Mouse (Mus musculus) forebrain, embryonic 11.5 days (tissue): Measurements from ENCODE around the gene Slc22a14. TPM values are rescaled to one million over a fixed set of nuclear protein-coding genes. Genes with fewer than 3 reads are reported as not detected.

Experiments
- ATAC-seq: fragments of 200-750 bp; cut with Nextera tagmentation; replicated peaks from 2 replicates; pipeline ENCODE4 v1.8.0; 2017; ENCODE audit warnings: moderate TSS enrichment; ENCODE audit not compliant: low FRiP score
- DNase-seq: peaks from one replicate; pipeline ENCODE4 v3.0.0-alpha.2; 2017; ENCODE audit warnings: low spot score
- H3K27ac ChIP-seq: fragments of 300-500 bp; sonication (generic); 2 replicates; pipeline ENCODE4 v1.5.1; 2014; ENCODE audit warnings: low read depth, low read length
- H3K27me3 ChIP-seq: fragments of 300-500 bp; sonication (generic); 2 replicates; pipeline ENCODE4 v1.6.1; 2014; ENCODE audit warnings: mild to moderate bottlenecking, low read length, mixed read lengths; ENCODE audit not compliant: control insufficient read depth, insufficient read depth
- H3K36me3 ChIP-seq: fragments of 300-500 bp; sonication (generic); 2 replicates; pipeline ENCODE4 v1.6.1; 2014; ENCODE audit warnings: mild to moderate bottlenecking, low read length, moderate library complexity, mixed read lengths; ENCODE audit not compliant: control insufficient read depth, insufficient read depth
- H3K4me1 ChIP-seq: fragments of 300-500 bp; sonication (generic); replicated peaks from 2 replicates; pipeline ENCODE4 v1.6.1; 2014; ENCODE audit warnings: low read length, mixed read lengths; ENCODE audit not compliant: control insufficient read depth, insufficient read depth
- H3K4me2 ChIP-seq: fragments of 300-500 bp; sonication (generic); 2 replicates; pipeline ENCODE4 v1.6.1; 2014; ENCODE audit warnings: low read depth, mild to moderate bottlenecking, low read length, moderate library complexity, mixed read lengths; ENCODE audit not compliant: severe bottlenecking
- H3K4me3 ChIP-seq: fragments of 300-500 bp; sonication (generic); 2 replicates; pipeline ENCODE4 v1.5.1; 2014; ENCODE audit warnings: low read depth, low read length
- H3K9ac ChIP-seq: fragments of 300-500 bp; sonication (generic); 2 replicates; pipeline ENCODE4 v1.6.1; 2014; ENCODE audit warnings: low read length
- H3K9me3 ChIP-seq: fragments of 300-500 bp; sonication (generic); 2 replicates; pipeline ENCODE4 v1.6.1; 2016; ENCODE audit warnings: low read length, mixed read lengths; ENCODE audit not compliant: control insufficient read depth
- WGBS: fragments of 180-500 bp; shearing (Covaris S2); extraction: QIAGEN DNeasy Blood & Tissue Kit; methylation state at CpG from one replicate; pipeline ENCODE4 v1.1.7; 2014; 5-methylcytosine and 5-hydroxymethylcytosine counted together
- polyA plus RNA-seq: library from polyadenylated mRNA; unstranded; fragments of >200 nt; fragmentation: Nextera tagmentation; extraction: Ambion mirVana; gene quantifications from 2 replicates; pipeline ENCODE4 v1.2.1, GENCODE M21; 2014

Gene Slc22a14
- polyA plus RNA-seq: not detected in 2 replicates

DNA sequence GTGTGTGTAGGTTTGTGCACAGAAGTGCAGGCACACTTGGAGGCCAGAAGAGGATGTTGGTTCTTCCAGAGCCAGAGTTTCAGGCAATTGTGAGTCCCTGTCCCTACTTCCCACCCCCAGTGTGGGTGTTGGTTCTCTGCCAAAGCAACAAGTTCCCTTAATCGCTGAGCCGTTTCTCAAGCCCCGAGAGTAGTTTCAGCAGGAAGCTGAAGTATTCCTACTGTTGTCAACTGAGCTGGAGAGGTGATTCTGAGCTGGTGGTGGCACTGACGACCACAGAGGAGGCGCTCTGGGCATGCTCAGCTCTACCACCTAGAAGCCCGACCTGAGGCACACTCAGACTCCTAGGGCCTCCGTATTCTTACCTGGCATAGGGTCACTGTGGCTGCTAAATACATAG is at the start of gene Slc22a14:
TSS of gene Slc22a14 (minus strand) at position 270 of the 400 bp plus-strand sequence.
- Histone ChIP-seq H3K36me3 (no peaks in the 10 kb centered on the region), H3K9ac (no peak within 1 kb of the TSS), H3K9me3 (no peaks in the 10 kb centered on the region), H3K27ac (no peak within 1 kb of the TSS), H3K27me3 (no peaks in the 10 kb centered on the region), H3K4me1 (no peaks in the 10 kb centered on the region), H3K4me2 (no peak within 1 kb of the TSS), H3K4me3 (no peak within 1 kb of the TSS)
- WGBS: 87% methylated on average over 7 of the region's 7 CpGs
- ATAC-seq (no peak), DNase-seq (no peak)

DNA sequence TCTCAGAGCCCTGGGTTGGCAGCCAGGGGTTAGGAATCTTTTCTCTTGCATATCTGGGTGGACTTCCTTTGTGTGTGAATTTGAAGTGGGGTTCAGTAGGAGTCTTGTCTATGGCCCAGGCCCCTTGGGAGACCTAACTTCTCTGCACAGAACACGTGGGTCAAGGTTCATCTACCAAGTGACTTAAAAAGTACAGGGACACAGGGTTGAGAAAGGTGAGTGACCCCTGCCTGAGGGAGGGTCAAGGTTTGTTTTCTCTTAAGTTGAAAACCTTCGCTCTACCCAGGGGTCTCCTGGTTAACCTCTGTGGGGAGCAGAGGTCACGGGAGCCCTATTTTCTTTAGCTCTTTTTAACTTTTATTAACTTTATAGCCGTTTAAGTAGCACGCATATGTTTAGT is 44.5 kb upstream of the Slc22a14 start:
- WGBS: 86% methylated on average over 5 of the region's 5 CpGs
- no peak for ATAC-seq
- H3K9ac ChIP-seq: no peak overlapping the region
- H3K4me1 ChIP-seq: no peaks in the 10 kb centered on the region
- H3K9me3 ChIP-seq: peaks cover 5% of the 10 kb centered on the region
- H3K27ac ChIP-seq: no peak overlapping the region
- H3K4me2 ChIP-seq: no peak overlapping the region
- no peaks in the 10 kb centered on the region for H3K27me3 ChIP-seq
- peaks cover 2% of the 10 kb centered on the region; the same call in 1 of the 2 replicates for H3K36me3 ChIP-seq
- DNase-seq: no peak
- no peak overlapping the region for H3K4me3 ChIP-seq

DNA sequence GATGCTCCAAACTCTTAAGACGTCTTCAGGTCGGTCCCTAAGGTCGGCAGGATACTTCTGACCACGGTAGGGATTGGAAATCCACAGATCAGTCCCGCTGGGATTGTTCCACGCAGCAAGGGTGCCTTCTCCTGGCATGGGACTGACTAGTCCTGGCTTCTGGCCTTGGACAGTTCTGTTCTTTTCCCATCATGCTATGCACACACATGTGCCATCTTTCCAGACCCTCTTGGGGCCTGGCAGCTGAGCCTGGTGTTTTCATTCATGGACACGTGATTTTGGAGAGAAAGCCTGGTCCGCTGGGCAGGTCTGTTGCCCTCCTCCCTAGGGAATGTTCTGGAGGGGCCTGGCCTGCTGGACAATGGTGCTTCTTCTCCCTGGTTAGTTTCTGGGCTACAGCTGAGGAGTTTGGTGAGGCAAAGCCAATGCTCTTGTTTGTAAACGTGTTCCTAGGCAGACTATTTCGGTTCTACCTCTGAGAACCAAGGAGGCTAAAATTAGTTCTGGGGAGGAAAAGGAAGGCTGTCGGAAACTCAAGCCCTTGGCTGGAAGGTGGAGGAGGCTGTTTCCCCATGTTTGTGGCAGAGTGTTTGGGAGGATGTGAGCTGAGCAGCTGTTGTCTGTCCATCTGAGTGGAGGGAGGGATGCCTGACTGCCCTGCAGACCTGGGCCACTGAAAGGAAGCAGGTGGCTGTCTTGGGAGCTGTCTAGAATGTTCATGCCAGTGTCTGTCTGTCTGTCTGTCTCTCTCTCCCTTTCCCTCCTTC is 43.7 kb upstream of the Slc22a14 start:
- H3K4me3 ChIP-seq: no peak overlapping the region

DNA sequence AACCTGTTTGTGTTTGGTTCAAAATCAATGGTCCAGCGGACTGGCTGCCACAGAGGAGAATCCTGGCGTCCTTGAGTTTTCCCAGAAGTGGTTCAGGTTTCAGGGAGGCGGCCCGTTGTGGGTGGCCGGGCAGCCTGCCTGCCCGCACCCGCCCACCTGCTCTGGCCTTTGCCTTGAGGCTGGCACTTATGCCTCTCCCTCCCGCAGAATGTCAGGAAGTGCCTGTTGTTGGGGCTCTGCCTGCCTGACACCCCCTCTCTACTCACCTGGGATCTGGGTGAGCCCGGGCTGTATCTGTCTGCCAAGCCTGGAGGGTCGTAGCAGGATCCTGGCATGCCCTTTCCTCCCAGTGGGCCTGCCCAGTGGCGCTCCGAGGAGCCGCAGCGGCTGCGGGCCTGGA is 42.5 kb upstream of the Slc22a14 start:
- Histone ChIP-seq H3K27ac (no peak overlapping the region), H3K36me3 (peaks cover 2% of the 10 kb centered on the region; the same call in 1 of the 2 replicates), H3K27me3 (no peaks in the 10 kb centered on the region), H3K9me3 (peaks cover under 1% of the 10 kb centered on the region; the same call in 1 of the 2 replicates), H3K9ac (no peak overlapping the region), H3K4me3 (no peak overlapping the region), H3K4me1 (peaks cover 10% of the 10 kb centered on the region; the same call in 1 of the 2 replicates), H3K4me2 (no peak overlapping the region)
- ATAC-seq: no peak
- no peak for DNase-seq
- WGBS: 88% methylated on average over 15 of the region's 15 CpGs

More for the DNA sequence above, 43.7 kb upstream of the Slc22a14 start:
- H3K4me1 ChIP-seq: peaks cover 5% of the 10 kb centered on the region; the same call in 1 of the 2 replicates
- no peak for DNase-seq
- peaks cover 5% of the 10 kb centered on the region for H3K9me3 ChIP-seq
- no peak overlapping the region for H3K9ac ChIP-seq
- peaks cover 2% of the 10 kb centered on the region; the same call in 1 of the 2 replicates for H3K36me3 ChIP-seq
- H3K27ac ChIP-seq: no peak overlapping the region
- 91% methylated on average over 11 of the region's 11 CpGs for WGBS
- ATAC-seq: no peak
- no peaks in the 10 kb centered on the region for H3K27me3 ChIP-seq
- no peak overlapping the region for H3K4me2 ChIP-seq

DNA sequence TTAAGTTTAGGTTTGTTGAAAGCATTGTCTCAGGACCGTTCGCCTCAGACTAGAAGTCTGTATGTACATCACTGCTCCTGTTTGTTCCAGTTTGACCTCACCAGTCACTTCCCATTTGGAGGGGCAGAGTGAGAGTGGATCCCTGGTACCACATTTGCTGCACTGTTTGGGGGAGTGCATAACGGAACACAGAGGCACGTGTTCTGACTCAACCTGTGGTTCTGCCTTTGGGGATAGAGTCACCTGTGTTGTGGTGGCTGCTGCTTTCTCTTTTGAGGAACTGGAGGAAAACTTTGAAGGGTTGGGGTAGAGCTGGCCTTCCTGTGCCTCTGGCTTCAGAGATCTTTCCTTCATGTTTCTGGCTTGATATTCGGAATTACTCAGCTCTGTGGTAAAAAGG is 38.7 kb upstream of the Slc22a14 start:
- no peak for ATAC-seq
- Histone ChIP-seq H3K4me3 (peak overlapping the region; percentile 99), H3K9me3 (no peaks in the 10 kb centered on the region), H3K36me3 (peaks cover 2% of the 10 kb centered on the region; the same call in 1 of the 2 replicates), H3K27ac (no peak overlapping the region), H3K4me1 (peaks cover 15% of the 10 kb centered on the region; the same call in 1 of the 2 replicates), H3K27me3 (no peaks in the 10 kb centered on the region), H3K9ac (peak overlapping the region; percentile 100), H3K4me2 (peak overlapping the region; percentile 88)
- 81% methylated on average over 5 of the region's 5 CpGs for WGBS
- no peak for DNase-seq

DNA sequence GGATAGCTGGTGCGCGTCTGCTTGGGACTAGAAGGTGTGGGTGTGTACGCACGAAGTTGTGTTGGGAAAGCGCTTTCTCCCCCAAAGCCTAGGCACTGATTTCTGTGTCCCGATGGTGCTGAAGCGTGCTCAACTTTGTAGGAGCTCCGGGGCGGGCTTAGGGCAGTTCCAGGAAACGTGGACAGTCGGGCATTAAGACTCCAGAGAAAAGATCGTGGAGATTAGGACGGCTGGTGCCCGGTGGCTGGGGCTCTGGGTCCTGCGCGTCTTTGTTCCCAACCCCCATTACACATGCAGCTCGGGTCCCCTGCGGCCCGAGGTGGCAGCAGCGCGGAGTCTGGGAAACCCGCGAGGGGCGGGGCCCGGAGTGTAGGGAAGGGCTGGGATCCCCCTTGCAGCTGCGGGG is 37.9 kb upstream of the Slc22a14 start:
- no peaks in the 10 kb centered on the region; the same call in 1 of the 2 replicates for H3K36me3 ChIP-seq
- 0% methylated on average over 26 of the region's 26 CpGs for WGBS
- peak; percentile 74 for ATAC-seq

DNA sequence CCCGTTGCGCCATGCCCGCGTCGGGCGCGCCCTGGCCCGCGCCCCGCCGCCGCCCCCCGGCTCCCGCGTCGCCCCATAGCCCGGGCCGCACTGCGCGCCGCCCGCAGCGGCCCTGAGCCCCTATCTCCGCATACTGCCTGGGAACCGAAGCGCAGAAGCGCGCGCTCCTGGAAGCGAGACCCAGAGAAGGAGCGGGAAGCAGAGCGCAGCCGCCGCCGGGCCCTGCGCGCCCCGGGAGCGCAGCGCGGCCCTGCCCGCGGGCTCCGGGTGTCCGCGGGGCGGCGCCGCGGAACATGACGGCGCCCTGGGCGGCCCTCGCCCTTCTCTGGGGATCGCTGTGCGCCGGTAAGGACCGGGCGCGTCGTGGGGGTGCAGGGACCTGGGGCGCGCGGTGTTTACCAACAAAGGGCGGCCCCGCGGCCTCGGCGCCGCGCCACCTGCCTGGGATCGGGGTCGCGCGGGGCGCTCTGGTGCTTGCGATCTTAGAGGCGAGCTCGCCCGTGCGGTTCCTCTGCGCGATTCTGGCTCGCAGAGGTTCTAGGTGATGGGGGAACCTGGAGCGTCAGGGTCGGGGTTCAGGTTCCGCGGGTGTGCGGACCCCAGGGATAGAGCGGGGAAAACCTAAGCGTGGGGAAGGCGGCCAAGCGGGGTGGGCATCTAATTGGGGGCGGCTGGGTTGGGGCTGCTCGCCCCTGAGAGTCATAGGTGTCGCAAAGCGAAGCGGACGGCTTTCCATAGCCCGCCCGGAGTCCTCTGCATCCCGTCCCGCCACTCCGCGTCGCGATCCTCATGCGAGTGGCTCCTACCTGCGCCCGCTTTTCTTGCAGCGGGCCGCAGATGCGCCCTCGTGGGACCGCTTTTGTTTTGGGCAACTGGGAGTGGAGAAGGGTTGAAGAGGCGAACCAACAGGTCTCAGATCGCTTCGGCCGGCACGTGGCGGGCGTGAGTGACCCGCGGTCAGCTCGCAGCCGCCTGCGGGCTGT is 37.2 kb upstream of the Slc22a14 start:
- H3K9ac ChIP-seq: peak overlapping the region; percentile 100
- H3K27ac ChIP-seq: peak overlapping the region; percentile 98
- DNase-seq: peak; percentile 81
- WGBS: under 1% methylated on average over 101 of the region's 127 CpGs
- 0 out of 2 replicates have a peak, but pooled peaks have one; percentile 1 for ATAC-seq
- peak overlapping the region; percentile 88 for H3K4me2 ChIP-seq
- no peaks in the 10 kb centered on the region; the same call in 1 of the 2 replicates for H3K36me3 ChIP-seq
- no peaks in the 10 kb centered on the region for H3K9me3 ChIP-seq
- H3K4me1 ChIP-seq: peaks cover 15% of the 10 kb centered on the region; the same call in 1 of the 2 replicates
- H3K4me3 ChIP-seq: peak overlapping the region; percentile 99
- no peaks in the 10 kb centered on the region for H3K27me3 ChIP-seq

More for the DNA sequence above, 37.9 kb upstream of the Slc22a14 start:
- Histone ChIP-seq H3K9ac (peak overlapping the region; percentile 100), H3K27ac (peak overlapping the region; percentile 98), H3K4me1 (peaks cover 15% of the 10 kb centered on the region; the same call in 1 of the 2 replicates), H3K4me2 (peak overlapping the region; percentile 88), H3K9me3 (no peaks in the 10 kb centered on the region), H3K4me3 (peak overlapping the region; percentile 99), H3K27me3 (no peaks in the 10 kb centered on the region)
- DNase-seq: peak; percentile 89

DNA sequence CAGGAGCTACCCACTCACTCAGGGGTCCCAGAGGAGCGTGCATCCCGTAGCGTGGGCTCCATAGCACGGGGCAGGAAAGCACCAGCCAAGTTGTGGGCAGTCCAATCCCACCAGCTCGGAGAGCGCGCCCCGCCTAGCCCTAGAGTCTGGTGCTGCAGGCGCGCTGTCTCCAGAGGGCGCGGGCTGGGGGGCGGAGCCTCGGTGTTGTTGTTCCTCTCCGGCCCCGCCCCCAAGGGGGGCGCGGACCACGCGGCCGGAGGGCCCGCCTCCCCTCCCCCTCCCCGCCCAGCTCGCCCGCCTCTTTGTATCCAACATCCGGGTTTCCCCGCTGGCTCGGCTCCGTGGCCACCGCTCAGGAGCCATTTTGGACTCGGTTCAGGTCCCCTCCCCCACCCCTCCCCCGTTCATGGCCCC is 36.5 kb upstream of the Slc22a14 start, which contains the start of gene Acvr2b:
TSS of gene Acvr2b (plus strand) at position 318 of the 414 bp plus-strand sequence.
- peak within 1 kb of the TSS; percentile 100 for H3K9ac ChIP-seq
- WGBS: 0% methylated on average over 28 of the region's 32 CpGs

More for the DNA sequence above, 36.5 kb upstream of the Slc22a14 start, which contains the start of gene Acvr2b:
- peak within 1 kb of the TSS; percentile 88 for H3K4me2 ChIP-seq
- peak within 1 kb of the TSS; percentile 99 for H3K4me3 ChIP-seq
- peak within 1 kb of the TSS; percentile 98 for H3K27ac ChIP-seq
- H3K36me3 ChIP-seq: no peaks in the 10 kb centered on the region; the same call in 1 of the 2 replicates
- no peaks in the 10 kb centered on the region for H3K9me3 ChIP-seq
- peaks cover 15% of the 10 kb centered on the region; the same call in 1 of the 2 replicates for H3K4me1 ChIP-seq
- DNase-seq (peak; percentile 99), ATAC-seq (peak; percentile 95)
- no peaks in the 10 kb centered on the region for H3K27me3 ChIP-seq
